Mouse (Mus musculus) olfactory bulb, adult 2 months (tissue): ENCODE measurements around the gene Ppargc1a.

ENCODE experiments used
- CTCF ChIP-seq: fragments of 200-500 bp; IDR thresholded peaks from 2 replicates; pipeline ENCODE4 v1.5.1; 2012; ENCODE audit warnings: low read depth, mild to moderate bottlenecking, low read length, moderate library complexity; ENCODE audit not compliant: insufficient read depth
- POLR2A ChIP-seq: fragments of 200-500 bp; IDR thresholded peaks from 2 replicates; pipeline ENCODE4 v1.6.1; 2012; ENCODE audit warnings: mild to moderate bottlenecking, low read depth, low read length, moderate library complexity; ENCODE audit not compliant: insufficient read depth

DNA sequence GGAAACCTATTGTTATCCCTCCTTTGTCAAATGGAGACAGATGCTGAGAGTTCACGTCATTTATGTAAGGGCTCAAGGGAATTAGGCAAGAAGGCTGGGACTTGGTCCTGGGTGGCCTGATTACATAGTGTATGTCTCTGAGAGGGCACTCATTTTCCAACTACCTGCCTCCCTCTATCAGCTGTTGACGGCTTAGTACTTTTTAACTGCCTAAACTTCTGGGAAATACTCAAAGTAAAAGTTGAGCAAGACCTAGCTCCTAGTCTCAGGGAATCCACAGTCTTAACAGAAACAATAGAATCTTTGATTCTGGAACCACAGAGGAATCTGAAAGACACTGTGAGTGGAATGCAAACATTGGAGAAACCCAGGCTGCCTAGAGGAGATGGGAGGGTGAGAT, 6.2 kb upstream of the Ppargc1a start:
- TF ChIP-seq CTCF (no peak), POLR2A (no peak)
